Mouse (Mus musculus) ZHBTc4 (cell line): ENCODE measurements around the gene 5730596B20Rik.

Experiments
- DNase-seq: peaks from one replicate; pipeline ENCODE4 v3.0.0-alpha.2; 2011; ENCODE audit warnings: low read depth, low spot score

Gene 5730596B20Rik

DNA sequence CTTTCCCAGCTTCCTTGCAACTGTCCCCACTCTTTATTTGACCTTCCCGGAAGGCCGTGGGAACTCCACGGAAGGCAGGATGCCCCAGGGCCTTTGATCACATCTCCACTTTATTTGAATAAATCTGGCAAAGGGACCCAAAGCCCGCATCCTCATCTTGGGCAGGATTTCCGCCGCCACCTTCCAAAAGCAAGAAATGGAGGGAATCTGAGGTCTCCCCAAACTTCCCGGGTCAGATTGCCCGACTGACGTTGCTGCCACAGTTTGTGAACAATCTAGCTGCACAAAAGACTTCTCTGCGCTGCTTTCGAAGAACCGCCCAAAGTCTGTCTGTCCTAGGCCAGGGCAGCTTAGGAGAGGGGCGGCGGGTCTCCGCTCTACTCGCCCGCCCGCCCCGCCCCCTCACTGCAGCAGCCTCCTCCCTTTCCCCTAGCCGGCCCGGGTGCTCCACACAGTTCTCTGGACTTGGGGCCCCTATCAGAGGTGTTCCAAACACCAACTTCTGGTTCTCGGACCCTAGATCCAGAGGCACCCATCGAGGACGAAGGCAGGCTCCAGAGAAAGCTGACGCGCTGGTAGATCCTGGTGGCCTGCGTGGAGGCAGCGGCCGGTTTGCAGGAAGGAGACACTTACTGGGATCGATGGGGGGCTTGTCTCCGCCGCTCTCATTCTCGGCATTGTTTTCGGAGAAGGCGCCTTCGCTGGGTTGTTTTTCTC lies 47.8 kb downstream of the 5730596B20Rik start:
- DNase-seq = peak; percentile 82

DNA sequence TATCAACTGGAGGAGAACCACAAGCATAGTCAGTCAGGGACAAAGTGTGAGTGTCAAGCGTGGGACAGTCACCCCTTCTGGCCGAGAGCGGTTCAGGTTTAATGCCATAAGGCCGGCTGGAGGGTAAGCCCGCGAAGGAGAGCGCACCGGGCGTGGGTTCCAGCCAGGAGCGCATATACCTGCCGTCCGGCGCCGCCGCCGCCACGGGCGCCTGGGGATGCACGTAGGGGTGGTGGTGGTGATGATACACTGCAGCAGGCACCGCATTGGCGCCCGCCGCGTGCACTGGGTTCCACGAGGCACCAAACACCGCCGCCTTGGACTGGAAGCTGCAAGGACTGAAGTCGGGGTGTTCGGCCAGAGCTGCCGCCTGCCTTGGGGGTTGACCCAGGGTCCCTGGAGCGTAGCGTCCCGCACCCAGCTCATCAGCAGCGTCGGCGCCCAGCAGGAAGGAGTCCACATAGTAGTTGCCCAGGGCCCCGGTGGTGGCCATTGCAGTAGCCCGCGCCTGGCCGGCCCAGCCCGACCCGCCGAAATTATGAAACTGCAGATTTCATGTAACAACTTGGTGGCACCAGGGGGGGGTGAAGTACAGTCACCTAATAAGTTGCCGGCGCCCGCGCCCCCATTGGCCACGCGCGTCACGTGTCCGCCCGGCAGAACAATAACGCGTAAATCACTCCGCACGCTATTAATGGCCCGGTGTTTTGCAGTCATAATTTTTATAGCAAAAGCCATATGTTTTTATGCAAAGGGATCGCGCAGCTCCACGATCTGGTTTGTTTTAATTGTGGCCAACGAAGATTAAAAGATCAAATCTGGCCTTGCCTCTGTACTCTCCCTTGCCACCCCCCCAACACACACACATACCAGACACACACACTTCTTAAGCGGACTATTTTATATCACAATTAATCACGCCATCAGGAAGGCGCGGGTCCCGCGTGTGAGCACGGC lies 48.6 kb downstream of the 5730596B20Rik start:
- DNase-seq = peak; percentile 73

DNA sequence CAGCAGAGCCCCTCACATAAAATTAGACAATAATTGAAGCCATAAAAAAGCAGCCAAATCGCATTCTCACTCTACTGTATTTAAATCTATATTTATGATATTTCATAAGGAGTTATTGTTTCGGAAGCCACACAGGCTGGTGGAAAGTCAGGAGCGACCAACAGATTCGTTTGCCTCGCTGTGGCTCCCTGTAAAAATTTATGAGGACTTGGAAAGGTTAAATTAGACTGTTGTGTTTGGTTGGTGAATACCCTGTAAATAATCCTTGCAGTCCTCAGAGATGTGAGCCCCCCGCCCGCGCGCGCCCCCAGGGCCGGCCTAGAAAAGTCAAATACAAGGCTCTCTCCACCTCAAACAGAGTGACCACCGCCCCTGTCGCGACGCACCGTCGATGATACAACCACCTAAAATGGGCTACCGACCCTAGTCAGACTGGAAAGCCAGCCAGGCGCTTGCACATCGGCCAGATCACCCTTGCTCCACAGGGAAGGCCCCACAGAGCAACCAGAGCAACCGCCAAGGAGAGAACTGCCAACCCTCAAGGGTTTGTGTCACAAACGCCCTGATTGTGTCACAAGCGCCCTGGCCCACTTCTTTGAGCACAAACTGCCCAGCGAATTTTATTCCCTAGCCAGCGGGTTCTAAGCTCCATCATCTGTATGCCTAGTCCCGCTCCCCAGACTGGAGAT lies 49.4 kb downstream of the 5730596B20Rik start:
- DNase-seq = no peak

DNA sequence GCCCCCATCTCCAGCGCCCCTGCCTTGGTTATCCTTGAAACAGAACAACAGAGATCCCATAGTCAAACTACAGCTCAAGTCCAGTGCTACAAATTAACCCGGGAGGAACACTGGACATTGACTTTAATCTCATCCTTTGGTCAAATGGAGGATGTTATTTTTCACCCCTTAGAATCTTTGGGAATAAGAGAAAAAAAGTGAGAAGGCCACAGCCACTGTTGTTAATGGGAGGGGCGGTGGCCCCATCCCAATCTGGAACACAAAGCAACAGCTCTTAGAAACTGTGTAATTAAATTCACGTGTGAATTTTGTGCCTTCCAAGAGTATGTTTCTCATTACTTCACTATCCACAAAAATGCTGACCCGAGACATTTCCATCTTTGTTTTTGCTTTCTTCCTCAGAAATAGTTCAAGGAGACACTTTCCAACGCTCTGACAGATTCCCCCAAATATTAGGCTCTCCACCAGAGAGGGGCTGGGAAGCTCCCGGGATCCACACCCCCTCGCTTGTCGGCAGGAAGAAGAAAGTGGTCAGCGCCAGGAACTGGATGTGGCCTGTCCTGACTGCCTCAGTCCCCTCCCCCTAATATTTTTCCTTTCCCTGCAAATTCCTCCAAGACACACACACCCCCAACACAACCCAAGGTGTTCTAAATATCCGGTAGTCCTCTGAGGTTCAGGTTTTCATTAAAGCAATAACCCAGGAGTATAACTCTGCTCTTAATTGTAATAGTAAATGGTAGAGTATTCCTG lies 50.3 kb downstream of the 5730596B20Rik start:
- DNase-seq = no peak

DNA sequence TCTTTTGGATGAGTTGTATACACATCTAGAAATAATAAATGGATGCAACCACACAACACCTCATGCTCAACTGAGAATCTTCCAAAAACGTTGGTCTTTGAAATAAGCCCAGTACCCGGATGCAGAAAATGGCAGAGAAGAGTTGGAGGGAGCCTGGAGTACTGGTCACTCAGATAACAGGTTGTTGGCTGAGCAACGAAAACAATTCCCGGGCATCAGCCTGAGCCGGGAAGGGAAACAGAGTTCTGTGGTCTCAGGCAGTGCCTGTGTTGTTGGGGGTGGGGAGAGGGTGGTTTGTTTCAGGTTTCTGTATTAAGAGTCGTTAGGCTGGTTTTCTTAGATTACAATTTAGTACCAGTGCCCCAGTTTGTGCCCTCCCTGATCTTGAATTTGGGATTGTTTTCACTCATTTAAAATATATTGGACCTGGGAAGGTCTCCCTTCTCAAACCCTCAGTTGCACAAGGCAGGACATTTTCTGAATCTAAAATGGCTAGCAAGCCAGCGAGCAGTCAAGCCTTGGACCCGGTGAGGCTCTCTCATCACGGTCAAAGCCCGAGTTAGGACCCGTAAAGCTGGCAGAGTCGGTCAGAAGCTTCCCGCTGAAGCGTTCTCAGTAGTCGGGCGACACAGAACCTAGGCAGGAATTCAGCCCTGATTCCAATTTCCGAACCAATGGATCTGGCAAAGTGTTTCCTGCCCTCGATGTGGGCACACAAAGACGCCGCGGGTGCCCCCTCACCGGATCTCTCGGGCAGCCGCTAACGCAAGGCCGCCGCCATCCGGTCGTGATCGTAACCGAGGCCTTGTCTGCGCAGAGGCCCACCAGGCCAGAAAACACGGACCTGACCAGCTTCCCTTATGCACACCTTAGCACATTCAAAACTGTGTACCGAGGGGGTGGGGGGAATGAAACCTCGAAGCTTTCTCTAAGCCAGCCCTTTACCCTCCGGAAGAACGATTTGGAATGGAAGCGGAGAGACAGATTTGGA lies 51.5 kb downstream of the 5730596B20Rik start:
- DNase-seq = no peak

DNA sequence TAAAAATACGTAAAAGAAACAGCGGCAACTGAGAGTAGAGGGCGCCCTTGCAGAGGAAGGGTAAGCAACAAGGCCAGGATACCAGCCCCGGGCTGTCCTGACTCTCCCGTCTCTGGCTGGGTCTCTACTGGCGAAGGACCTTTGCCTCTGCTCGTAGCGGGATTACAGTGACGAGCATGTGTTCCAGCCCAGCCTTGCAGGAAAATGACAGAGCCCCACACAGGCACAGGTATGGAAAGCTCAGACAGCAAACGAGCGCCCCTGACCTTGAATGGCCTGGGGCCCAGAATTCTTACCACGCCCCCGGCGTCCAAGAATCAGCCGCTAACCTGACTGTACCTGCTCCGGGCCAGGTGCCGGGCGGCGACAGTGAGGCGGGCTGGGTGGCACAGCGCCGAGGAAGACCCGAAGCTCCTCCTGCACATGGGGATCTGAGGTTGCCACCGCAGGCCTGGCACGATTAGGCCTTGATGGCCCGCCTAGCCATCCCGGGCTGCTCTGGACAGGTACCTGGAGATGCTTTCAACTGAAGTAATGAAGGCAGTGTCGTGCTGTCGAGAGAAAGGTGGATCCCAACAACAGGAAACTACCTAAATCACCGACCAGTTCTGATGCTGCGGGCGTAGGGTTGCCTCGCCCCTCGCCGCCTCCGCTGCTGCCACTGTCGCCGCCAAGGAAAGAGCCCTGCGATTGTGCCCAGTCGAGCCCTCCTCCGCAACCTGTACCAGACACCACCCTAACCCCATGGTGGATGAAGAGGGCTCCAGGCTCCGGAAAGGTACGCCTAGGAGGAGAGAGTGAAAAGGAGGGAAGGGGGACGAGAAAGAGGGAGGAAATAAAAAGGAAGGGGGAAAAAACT lies 52.5 kb downstream of the 5730596B20Rik start:
- peak; percentile 70 for DNase-seq
